Mouse (Mus musculus): Measurements from ENCODE around the gene Sept4.

Sept4 gene

GRCm38 (mm10) chr11:87599395-87600089, 30.8 kb downstream of the Sept4 start:
- no peak for DNase-seq (ENCODE audit: low read depth, low spot score)

GRCm38 (mm10) chr11:87600322-87600853, 31.7 kb downstream of the Sept4 start:
- no peak for DNase-seq (ENCODE audit: low read depth, low spot score)

GRCm38 (mm10) chr11:87602234-87602633, 33.5 kb downstream of the Sept4 start:
- no peak for DNase-seq (ENCODE audit: low read depth, low spot score)

- DNase-seq (ENCODE audit: low read depth, low spot score), result no peak
Measured at GRCm38 (mm10) chr11:87603571-87603970, 34.9 kb downstream of the Sept4 start.

GRCm38 (mm10) chr11:87609264-87609663, 40.6 kb downstream of the Sept4 start:
- no peak for DNase-seq (ENCODE audit: low read depth, low spot score)

GRCm38 (mm10) chr11:87611547-87611946, 42.8 kb downstream of the Sept4 start:
- no peak for DNase-seq (ENCODE audit: low read depth, low spot score)

GRCm38 (mm10) chr11:87613972-87614371, 45.3 kb downstream of the Sept4 start:
- no peak for DNase-seq (ENCODE audit: low read depth, low spot score)

GRCm38 (mm10) chr11:87615551-87615950, 46.8 kb downstream of the Sept4 start:
- DNase-seq (ENCODE audit: low read depth, low spot score), result no peak

GRCm38 (mm10) chr11:87615952-87616351, 47.2 kb downstream of the Sept4 start:
- DNase-seq (ENCODE audit: low read depth, low spot score), result no peak

GRCm38 (mm10) chr11:87616790-87617474, 48.2 kb downstream of the Sept4 start, which contains the start of gene Hsf5:
Hsf5 (plus strand) TSS chr11:87617164.
- no peak for DNase-seq (ENCODE audit: low read depth, low spot score)

GRCm38 (mm10) chr11:87617606-87618005, 48.9 kb downstream of the Sept4 start:
- no peak for DNase-seq (ENCODE audit: low read depth, low spot score)

- no peak for DNase-seq (ENCODE audit: low read depth, low spot score)
Measured at GRCm38 (mm10) chr11:87623160-87623559, 54.5 kb downstream of the Sept4 start.

GRCm38 (mm10) chr11:87629859-87630258, 61.2 kb downstream of the Sept4 start:
- peak; percentile 20 for DNase-seq (ENCODE audit: low read depth, low spot score)

- no peak for DNase-seq (ENCODE audit: low read depth, low spot score)
Measured at GRCm38 (mm10) chr11:87638793-87639192, 70.1 kb downstream of the Sept4 start.

GRCm38 (mm10) chr11:87639206-87639605, 70.5 kb downstream of the Sept4 start:
- DNase-seq (ENCODE audit: low read depth, low spot score), result no peak
